Mouse (Mus musculus) bone marrow, adult 2 months (tissue): ENCODE results near the gene Scn1b.

ENCODE experiments used
- CTCF ChIP-seq: fragments of 200-500 bp; IDR thresholded peaks from 2 replicates; pipeline ENCODE4 v1.5.1; 2011; ENCODE audit warnings: low read length, control low read depth; ENCODE audit not compliant: control insufficient read depth, insufficient read depth
- POLR2A ChIP-seq: fragments of 200-500 bp; IDR thresholded peaks from 2 replicates; pipeline ENCODE4 v1.6.1; 2011; ENCODE audit warnings: low read depth, mild to moderate bottlenecking, control low read depth, low read length, borderline replicate concordance; ENCODE audit not compliant: control insufficient read depth

DNA sequence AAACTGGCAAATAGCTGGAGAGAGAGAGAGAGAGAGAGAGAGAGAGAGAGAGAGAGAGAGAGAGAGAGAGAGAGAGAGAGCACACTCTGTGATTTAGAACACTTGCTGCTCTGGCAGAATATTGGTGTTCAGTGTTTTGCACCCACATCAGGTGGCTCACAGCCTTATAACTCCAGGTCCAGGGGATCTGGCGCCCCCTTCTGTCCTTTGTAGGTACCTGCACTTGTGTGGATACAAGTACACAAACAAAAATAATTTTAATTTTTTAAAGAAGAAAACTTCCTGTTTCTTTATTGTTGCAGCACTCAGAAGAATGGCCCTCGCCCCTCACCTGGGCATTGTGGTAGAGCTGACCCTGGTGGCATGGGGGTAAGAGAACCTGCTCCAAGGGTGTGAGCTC is 45.4 kb upstream of the Scn1b start:
- TF ChIP-seq CTCF (peak; percentile 78), POLR2A (no peak)
